10 mouse cellular contexts compared by ENCODE assay signal in the genomic region with DNA sequence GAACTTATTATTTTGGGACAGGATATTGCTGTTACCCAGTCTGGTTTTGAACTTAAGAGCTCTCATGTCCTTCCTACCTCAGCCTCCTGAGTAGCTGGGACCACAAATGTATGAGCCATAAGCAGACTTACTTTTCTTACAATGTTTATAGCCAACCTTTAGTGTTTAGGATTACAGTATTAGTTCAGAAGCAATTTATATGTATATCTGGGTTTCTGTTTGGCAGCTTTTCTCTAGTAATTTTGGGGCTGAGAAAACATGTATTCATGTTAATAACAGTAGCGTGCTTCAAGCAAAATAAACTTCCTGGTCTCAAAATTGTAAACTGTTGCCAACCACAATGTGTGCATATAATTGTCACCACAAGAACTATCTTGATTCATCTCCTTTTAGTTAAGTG. TPM values are rescaled to one million over a fixed set of nuclear protein-coding genes. Genes with fewer than 3 reads are reported as not detected.
DNase-seq lines count a peak whose midpoint lies in the region; ATAC-seq lines count a peak whose summit lies in the region.
"Had no signal": no experiment of that assay in that cellular context is flagged by ENCODE, and none has a peak within 500 bp of the region (broad histone marks: within the 10 kb centered on the region; RNA-seq: fewer than 3 reads in every experiment).

No protein-coding gene starts in this region.

- peak overlapping the region; percentile 73 for H3K9ac ChIP-seq in forebrain, embryonic 11.5 days (ENCODE audit: low read length)
- peak overlapping the region; percentile 41; the same call in 1 of the 2 replicates for H3K9ac ChIP-seq in limb, embryonic 15.5 days

- H3K36me3 ChIP-seq in erythroblast, embryonic 14.5 days (ENCODE audit: control insufficient read depth), result peaks cover 43% of the 10 kb centered on the region
- H3K36me3 ChIP-seq in forebrain, embryonic 11.5 days (ENCODE audit: control insufficient read depth, insufficient read depth, low read length), result peaks cover 3% of the 10 kb centered on the region; the same call in 1 of the 2 replicates
- peaks cover 12% of the 10 kb centered on the region for H3K36me3 ChIP-seq in limb, embryonic 15.5 days

- no peaks in the 10 kb centered on the region for H3K27me3 ChIP-seq in erythroblast, embryonic 14.5 days (ENCODE audit: control insufficient read depth)
- H3K27me3 ChIP-seq in forebrain, embryonic 11.5 days (ENCODE audit: control insufficient read depth, insufficient read depth, low read length), result no peaks in the 10 kb centered on the region
- no peaks in the 10 kb centered on the region for H3K27me3 ChIP-seq in limb, embryonic 15.5 days

- H3K9me3 ChIP-seq in erythroblast, embryonic 14.5 days (ENCODE audit: control insufficient read depth, low read length), result no peaks in the 10 kb centered on the region
- no peaks in the 10 kb centered on the region for H3K9me3 ChIP-seq in forebrain, embryonic 11.5 days (ENCODE audit: control insufficient read depth, low read length)
- no peaks in the 10 kb centered on the region for H3K9me3 ChIP-seq in limb, embryonic 15.5 days

- 21% methylated on average over 1 of the region's 1 CpGs for WGBS in forebrain, embryonic 11.5 days
- 9% methylated on average over 1 of the region's 1 CpGs for WGBS in limb, embryonic 15.5 days

- no peak overlapping the region; the same call in 1 of the 2 replicates for H3K27ac ChIP-seq in forebrain, embryonic 11.5 days (ENCODE audit: low read depth, low read length)
- H3K27ac ChIP-seq in limb, embryonic 15.5 days, result no peak overlapping the region

- peak overlapping the region; percentile 86 for H3K4me3 ChIP-seq in erythroblast, embryonic 14.5 days (replicated peaks)
- peak overlapping the region; percentile 58 for H3K4me3 ChIP-seq in forebrain, embryonic 11.5 days (ENCODE audit: low read depth, low read length)
- H3K4me3 ChIP-seq in limb, embryonic 15.5 days, result peak overlapping the region; percentile 64

- H3K4me1 ChIP-seq in erythroblast, embryonic 14.5 days (ENCODE audit: control insufficient read depth), result peaks cover 26% of the 10 kb centered on the region
- no peaks in the 10 kb centered on the region for H3K4me1 ChIP-seq in forebrain, embryonic 11.5 days (replicated peaks; ENCODE audit: control insufficient read depth, insufficient read depth, low read length)
- peaks cover 4% of the 10 kb centered on the region; the same call in 1 of the 2 replicates for H3K4me1 ChIP-seq in limb, embryonic 15.5 days

- ATAC-seq in erythroblast, adult 5-6 weeks (replicated peaks; ENCODE audit: low FRiP score, poor library complexity, severe bottlenecking), result no peak
- no peak for ATAC-seq in forebrain, embryonic 11.5 days (replicated peaks; ENCODE audit: low FRiP score)
- no peak for ATAC-seq in limb, embryonic 15.5 days (ENCODE audit: insufficient number of reproducible peaks, low FRiP score, low TSS enrichment, low read depth)

- DNase-seq in 416B (ENCODE audit: low read depth), result peak; percentile 64
- DNase-seq in forebrain, embryonic 11.5 days (ENCODE audit: low spot score), result no peak
- DNase-seq in cerebellum, postnatal 4 days (ENCODE audit: low spot score in 2 of 2), result no peak
- no peak for DNase-seq in right cerebral cortex, postnatal 36 days (ENCODE audit: low spot score in 2 of 2)
- no peak for DNase-seq in gastrocnemius, adult 18-20 months (ENCODE audit: low spot score)
- DNase-seq: B cell, adult 2 months; kidney, adult 11 months had no signal

- peak overlapping the region; percentile 58 for H3K4me2 ChIP-seq in forebrain, embryonic 11.5 days (ENCODE audit: low read depth, low read length, severe bottlenecking)
- peak overlapping the region; percentile 59 for H3K4me2 ChIP-seq in limb, embryonic 15.5 days

RNA-seq across cellular contexts. Expression of gene Sgo1, which starts 0.8 kb away (rescaled TPM):
- polyA plus RNA-seq in erythroblast, embryonic 14.5 days (2012), result 1.2 and 2.1 TPM in 2 replicates
- total RNA-seq in erythroblast, adult 5-6 weeks (2015; ENCODE audit: low replicate concordance), result 12.7 and 15.7 TPM in 2 replicates
- total RNA-seq in erythroblast, adult 5-6 weeks (2017; ENCODE audit: low replicate concordance), result 15.6 and 26.8 TPM in 2 replicates
- polyA plus RNA-seq in forebrain, embryonic 11.5 days (2014; fragmentation: Nextera tagmentation; extraction: Ambion mirVana), result 51.3 and 58.5 TPM in 2 replicates
- polyA plus RNA-seq in limb, embryonic 15.5 days (2015; fragmentation: Nextera tagmentation; extraction: Ambion mirVana), result 26.5 and 28.2 TPM in 2 replicates
- total RNA-seq in gastrocnemius, adult 18-20 months (2021), result not detected
